Mouse (Mus musculus) heart, embryonic 10.5 days (tissue): ENCODE results near the gene Mta3. TPM values are rescaled to one million over a fixed set of nuclear protein-coding genes. Genes with fewer than 3 reads are reported as not detected.
A peak's percentile ranks its signal among the peaks of the same experiment; 100 is the strongest.
"Not testable (repeated sequence)": the region's sequence is repeated elsewhere in the genome, so short reads cannot be mapped to it uniquely, and the experiment has no call there.

Experiments
- DNase-seq: peaks from one replicate; pipeline ENCODE4 v3.0.0-alpha.2; 2017; ENCODE audit warnings: low spot score
- H3K27ac ChIP-seq: fragments of 300-500 bp; sonication (generic); 2 replicates; pipeline ENCODE4 v1.5.1; 2016; ENCODE audit warnings: mild to moderate bottlenecking
- H3K27me3 ChIP-seq: fragments of 300-500 bp; sonication (generic); 2 replicates; pipeline ENCODE4 v1.6.1; 2016; ENCODE audit warnings: mild to moderate bottlenecking; ENCODE audit not compliant: poor library complexity, insufficient read depth, severe bottlenecking
- H3K36me3 ChIP-seq: fragments of 300-500 bp; sonication (generic); 2 replicates; pipeline ENCODE4 v1.6.1; 2016; ENCODE audit warnings: mild to moderate bottlenecking, moderate library complexity
- H3K4me1 ChIP-seq: fragments of 300-500 bp; sonication (generic); 2 replicates; pipeline ENCODE4 v1.6.1; 2016; ENCODE audit warnings: mild to moderate bottlenecking
- H3K4me3 ChIP-seq: fragments of 300-500 bp; sonication (generic); 2 replicates; pipeline ENCODE4 v1.5.1; 2016; ENCODE audit warnings: mild to moderate bottlenecking, moderate library complexity
- H3K9me3 ChIP-seq: fragments of 300-500 bp; sonication (generic); 2 replicates; pipeline ENCODE4 v1.6.1; 2016; ENCODE audit warnings: mild to moderate bottlenecking, moderate library complexity
- WGBS: fragments of 180-500 bp; shearing (Covaris S2); methylation state at CpG from one replicate; pipeline ENCODE4 v1.1.7; 2016; 5-methylcytosine and 5-hydroxymethylcytosine counted together
- polyA plus RNA-seq: library from polyadenylated mRNA; unstranded; fragments of >200 nt; fragmentation: Nextera tagmentation; extraction: Ambion mirVana; gene quantifications from 2 replicates; pipeline ENCODE4 v1.2.1, GENCODE M21; 2016

The Mta3 gene
- polyA plus RNA-seq, 1 experiment from 2014 or later = 50.5 TPM

GRCm38 (mm10) chr17:83849081-83849675 lies 143.2 kb downstream of the Mta3 start:
- 53% methylated on average over 12 of the region's 12 CpGs for WGBS
- peaks cover 8% of the 10 kb centered on the region for H3K27me3 ChIP-seq
- H3K27ac ChIP-seq = no peak overlapping the region
- DNase-seq = no peak
- no peak overlapping the region for H3K4me3 ChIP-seq
- no peaks in the 10 kb centered on the region for H3K36me3 ChIP-seq
- H3K4me1 ChIP-seq = peaks cover 8% of the 10 kb centered on the region
- H3K9me3 ChIP-seq = no peaks in the 10 kb centered on the region

- Histone ChIP-seq H3K36me3 (no peaks in the 10 kb centered on the region), H3K9me3 (no peaks in the 10 kb centered on the region), H3K4me1 (peaks cover 11% of the 10 kb centered on the region), H3K27ac (no peak overlapping the region), H3K4me3 (no peak overlapping the region), H3K27me3 (peaks cover 8% of the 10 kb centered on the region)
- DNase-seq = no peak
- WGBS = 70% methylated on average over 5 of the region's 5 CpGs
Observed at GRCm38 (mm10) chr17:83849717-83850116, 143.8 kb downstream of the Mta3 start.

GRCm38 (mm10) chr17:83850458-83850857 lies 144.5 kb downstream of the Mta3 start:
- peak; percentile 91 for DNase-seq
- H3K4me3 ChIP-seq = 0 out of 2 replicates have a peak overlapping the region, but pooled peaks have one; percentile 23
- H3K4me1 ChIP-seq = peaks cover 11% of the 10 kb centered on the region
- no peak overlapping the region for H3K27ac ChIP-seq
- 11% methylated on average over 9 of the region's 9 CpGs for WGBS
- no peaks in the 10 kb centered on the region for H3K36me3 ChIP-seq
- H3K9me3 ChIP-seq = no peaks in the 10 kb centered on the region
- peaks cover 8% of the 10 kb centered on the region for H3K27me3 ChIP-seq

- Histone ChIP-seq H3K4me3 (no peak overlapping the region), H3K9me3 (no peaks in the 10 kb centered on the region), H3K36me3 (no peaks in the 10 kb centered on the region), H3K27ac (no peak overlapping the region), H3K27me3 (peaks cover 8% of the 10 kb centered on the region), H3K4me1 (peaks cover 11% of the 10 kb centered on the region)
- WGBS = 78% methylated on average over 5 of the region's 5 CpGs
- no peak for DNase-seq
Observed at GRCm38 (mm10) chr17:83850864-83851263, 144.9 kb downstream of the Mta3 start.

GRCm38 (mm10) chr17:83853831-83854230 lies 147.9 kb downstream of the Mta3 start:
- no peaks in the 10 kb centered on the region for H3K36me3 ChIP-seq
- 30% methylated on average over 3 of the region's 3 CpGs for WGBS
- H3K9me3 ChIP-seq = no peaks in the 10 kb centered on the region
- peak overlapping the region; percentile 31 for H3K4me3 ChIP-seq
- no peak overlapping the region for H3K27ac ChIP-seq
- DNase-seq = no peak
- H3K4me1 ChIP-seq = peaks cover 11% of the 10 kb centered on the region
- H3K27me3 ChIP-seq = no peaks in the 10 kb centered on the region; the same call in 1 of the 2 replicates

GRCm38 (mm10) chr17:83854284-83854918 lies 148.4 kb downstream of the Mta3 start:
- Histone ChIP-seq H3K27ac (no peak overlapping the region), H3K4me3 (peak overlapping the region; percentile 31), H3K4me1 (peaks cover 11% of the 10 kb centered on the region), H3K36me3 (no peaks in the 10 kb centered on the region), H3K27me3 (no peaks in the 10 kb centered on the region; the same call in 1 of the 2 replicates), H3K9me3 (no peaks in the 10 kb centered on the region)
- DNase-seq = no peak
- WGBS = 41% methylated on average over 12 of the region's 12 CpGs

GRCm38 (mm10) chr17:83858413-83858812 lies 152.4 kb downstream of the Mta3 start:
- no peaks in the 10 kb centered on the region for H3K36me3 ChIP-seq
- no peak overlapping the region for H3K4me3 ChIP-seq
- H3K9me3 ChIP-seq = no peaks in the 10 kb centered on the region
- no peak for DNase-seq
- peaks cover 13% of the 10 kb centered on the region; the same call in 1 of the 2 replicates for H3K4me1 ChIP-seq
- WGBS = 78% methylated on average over 7 of the region's 7 CpGs
- peaks cover 2% of the 10 kb centered on the region; the same call in 1 of the 2 replicates for H3K27me3 ChIP-seq
- no peak overlapping the region for H3K27ac ChIP-seq

- H3K27me3 ChIP-seq = peaks cover 8% of the 10 kb centered on the region
- 85% methylated on average over 4 of the region's 4 CpGs for WGBS
- no peak for DNase-seq
- H3K9me3 ChIP-seq = no peaks in the 10 kb centered on the region
- no peaks in the 10 kb centered on the region for H3K36me3 ChIP-seq
- no peak overlapping the region for H3K27ac ChIP-seq
- peaks cover 9% of the 10 kb centered on the region; the same call in 1 of the 2 replicates for H3K4me1 ChIP-seq
- H3K4me3 ChIP-seq = no peak overlapping the region
Observed at GRCm38 (mm10) chr17:83859639-83860038, 153.7 kb downstream of the Mta3 start.

- Histone ChIP-seq H3K36me3 (no peaks in the 10 kb centered on the region), H3K27me3 (peaks cover 10% of the 10 kb centered on the region), H3K27ac (no peak overlapping the region), H3K9me3 (no peaks in the 10 kb centered on the region), H3K4me1 (peaks cover 9% of the 10 kb centered on the region; the same call in 1 of the 2 replicates), H3K4me3 (no peak overlapping the region)
- WGBS = 58% methylated on average over 7 of the region's 7 CpGs
- DNase-seq = no peak
Observed at GRCm38 (mm10) chr17:83860224-83860623, 154.3 kb downstream of the Mta3 start.

- H3K4me1 ChIP-seq, DNase-seq, H3K9me3 ChIP-seq, H3K36me3 ChIP-seq: not testable (repeated sequence)
- H3K27me3 ChIP-seq = peaks cover 15% of the 10 kb centered on the region
- WGBS = 63% methylated on average over 8 of the region's 8 CpGs
- H3K27ac ChIP-seq = peak overlapping the region; percentile 93; the same call in 1 of the 2 replicates
- peak overlapping the region; percentile 82 for H3K4me3 ChIP-seq
Observed at GRCm38 (mm10) chr17:83860968-83861367, 155.0 kb downstream of the Mta3 start.

- H3K36me3 ChIP-seq = no peaks in the 10 kb centered on the region
- DNase-seq = peak; percentile 97
- peaks cover 15% of the 10 kb centered on the region for H3K27me3 ChIP-seq
- H3K4me3 ChIP-seq = peak overlapping the region; percentile 82
- peaks cover 9% of the 10 kb centered on the region; the same call in 1 of the 2 replicates for H3K4me1 ChIP-seq
- under 1% methylated on average over 62 of the region's 62 CpGs for WGBS
- H3K27ac ChIP-seq = peak overlapping the region; percentile 93
- no peaks in the 10 kb centered on the region for H3K9me3 ChIP-seq
Observed at GRCm38 (mm10) chr17:83861444-83862133, 155.6 kb downstream of the Mta3 start.

- H3K4me3 ChIP-seq = peak overlapping the region; percentile 82
- H3K36me3 ChIP-seq = no peaks in the 10 kb centered on the region
- peaks cover 15% of the 10 kb centered on the region for H3K27me3 ChIP-seq
- WGBS = under 1% methylated on average over 27 of the region's 27 CpGs
- no peak for DNase-seq
- peak overlapping the region; percentile 93 for H3K27ac ChIP-seq
- H3K4me1 ChIP-seq = peaks cover 9% of the 10 kb centered on the region; the same call in 1 of the 2 replicates
- H3K9me3 ChIP-seq = no peaks in the 10 kb centered on the region
Observed at GRCm38 (mm10) chr17:83862134-83862881, 156.3 kb downstream of the Mta3 start.
